Mouse (Mus musculus) heart, adult 2 months (tissue): Measurements from ENCODE around the gene Kazn.

Source experiments
- CTCF ChIP-seq: fragments of 200-600 bp; IDR thresholded peaks from 2 replicates; pipeline ENCODE4 v1.8.1; 2022; ENCODE audit warnings: antibody characterized with exemption, mild to moderate bottlenecking, moderate library complexity
- POLR2A ChIP-seq: fragments of 200-500 bp; IDR thresholded peaks from 2 replicates; pipeline ENCODE4 v1.6.1; 2011; ENCODE audit warnings: mild to moderate bottlenecking, low read depth, low read length, control low read depth; ENCODE audit not compliant: insufficient read depth

DNA sequence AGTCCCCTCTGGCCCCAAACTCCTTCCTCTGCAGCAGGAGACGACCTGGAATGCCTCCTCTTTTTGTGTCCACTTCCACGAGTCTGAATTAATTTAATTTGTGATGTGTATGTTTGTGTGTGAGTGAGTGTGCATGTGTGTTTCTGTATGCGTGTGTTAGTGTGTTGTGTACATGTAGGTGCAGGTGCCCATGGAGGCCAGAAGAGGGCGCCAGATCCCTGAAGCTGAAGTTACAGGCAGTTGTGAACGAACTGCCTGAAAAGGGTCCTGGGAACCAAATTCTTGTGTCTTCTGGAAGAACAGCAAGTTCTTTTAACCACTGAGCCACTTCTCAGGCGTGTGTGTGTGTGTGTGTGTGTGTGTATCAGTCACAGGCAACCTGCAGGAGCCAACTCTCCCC is 14.9 kb upstream of the Kazn start:
- TF ChIP-seq POLR2A (no peak), CTCF (peak; percentile 58)
